Mouse (Mus musculus) heart, embryonic 14.5 days (tissue): Measurements from ENCODE around the gene Acss2. TPM values are rescaled to one million over a fixed set of nuclear protein-coding genes. Genes with fewer than 3 reads are reported as not detected.

Experiments used
- ATAC-seq: fragments of 200-750 bp; cut with Nextera tagmentation; 2 replicates; pipeline ENCODE4 v1.8.0; 2017; ENCODE audit warnings: low read depth, moderate TSS enrichment; ENCODE audit not compliant: insufficient number of reproducible peaks, insufficient read depth, low FRiP score
- H3K27ac ChIP-seq, 2 experiments: fragments of 200-500 bp in 1 of 2; fragments of 300-500 bp in 1 of 2; sonication (generic) in 1 of 2; replicated peaks in 1 of 2; 2 replicates each; pipeline ENCODE4 v1.5.1; 2012 to 2014; ENCODE audit warnings: low read depth in 2 of 2, low read length in 2 of 2, control low read depth in 1 of 2, mild to moderate bottlenecking in 1 of 2, mixed read lengths in 1 of 2; ENCODE audit not compliant: control insufficient read depth in 1 of 2, insufficient read depth in 1 of 2
- H3K27me3 ChIP-seq: fragments of 300-500 bp; sonication (generic); 2 replicates; pipeline ENCODE4 v1.6.1; 2014; ENCODE audit warnings: mild to moderate bottlenecking, low read length, control low read depth; ENCODE audit not compliant: control insufficient read depth, insufficient read depth
- H3K36me3 ChIP-seq: fragments of 300-500 bp; sonication (generic); 2 replicates; pipeline ENCODE4 v1.6.1; 2014; ENCODE audit warnings: mild to moderate bottlenecking, control low read depth, low read length, mixed read lengths; ENCODE audit not compliant: control insufficient read depth, insufficient read depth
- H3K4me1 ChIP-seq, 2 experiments: fragments of 200-500 bp in 1 of 2; fragments of 300-500 bp in 1 of 2; sonication (generic) in 1 of 2; 2 replicates each; pipeline ENCODE4 v1.6.1; 2012 to 2014; ENCODE audit warnings: low read length in 2 of 2, control low read depth in 1 of 2, mixed read lengths in 1 of 2; ENCODE audit not compliant: control insufficient read depth in 2 of 2, insufficient read depth in 2 of 2
- H3K4me2 ChIP-seq: fragments of 300-500 bp; sonication (generic); 2 replicates; pipeline ENCODE4 v1.6.1; 2014; ENCODE audit warnings: mild to moderate bottlenecking, low read length
- H3K4me3 ChIP-seq, 2 experiments: fragments of 200-500 bp in 1 of 2; fragments of 300-500 bp in 1 of 2; sonication (generic) in 1 of 2; 2 replicates each; pipeline ENCODE4 v1.5.1; 2012 to 2014; ENCODE audit warnings: low read length in 2 of 2, mild to moderate bottlenecking in 2 of 2, control low read depth in 1 of 2, low read depth in 1 of 2, moderate library complexity in 1 of 2; ENCODE audit not compliant: control insufficient read depth in 1 of 2, insufficient read depth in 1 of 2
- H3K9ac ChIP-seq: fragments of 300-500 bp; sonication (generic); 2 replicates; pipeline ENCODE4 v1.6.1; 2014; ENCODE audit warnings: mild to moderate bottlenecking, low read length
- H3K9me3 ChIP-seq: fragments of 300-500 bp; sonication (generic); 2 replicates; pipeline ENCODE4 v1.6.1; 2016; ENCODE audit warnings: low read length, control low read depth; ENCODE audit not compliant: control insufficient read depth
- WGBS: fragments of 180-500 bp; shearing (Covaris S2); extraction: QIAGEN DNeasy Blood & Tissue Kit; methylation state at CpG from one replicate; pipeline ENCODE4 v1.1.7; 2014; 5-methylcytosine and 5-hydroxymethylcytosine counted together
- polyA plus RNA-seq: library from polyadenylated mRNA; unstranded; fragments of >200 nt; fragmentation: Nextera tagmentation; extraction: Ambion mirVana; gene quantifications from 2 replicates; pipeline ENCODE4 v1.2.1, GENCODE M21; 2014

The Acss2 gene
- polyA plus RNA-seq, 1 experiment from 2014 or later = 19.8 TPM

DNA sequence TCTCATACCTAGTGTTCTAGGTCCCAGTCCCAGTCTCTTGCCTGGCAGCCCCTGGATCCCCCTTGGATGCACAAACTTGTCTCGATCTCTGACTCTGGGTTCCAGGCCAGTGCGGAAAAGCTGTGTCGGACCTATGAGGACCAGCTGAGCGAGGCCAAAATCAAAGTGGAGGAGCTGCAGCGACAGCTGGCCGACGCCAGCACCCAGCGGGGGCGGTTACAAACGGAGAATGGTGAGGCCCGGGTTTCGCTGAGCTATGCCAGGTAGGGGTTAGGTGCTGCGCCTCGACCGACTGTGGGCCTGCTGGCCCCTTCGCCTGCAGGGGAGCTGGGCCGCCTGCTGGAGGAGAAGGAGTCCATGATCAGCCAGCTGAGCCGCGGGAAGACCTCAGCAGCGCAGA is 112.4 kb downstream of the Acss2 start:
- Histone ChIP-seq H3K9me3 (no peaks in the 10 kb centered on the region), H3K27me3 (peaks cover 16% of the 10 kb centered on the region; the same call in 1 of the 2 replicates), H3K36me3 (peaks cover 100% of the 10 kb centered on the region), H3K4me3 (no peak overlapping the region), H3K27ac (no peak overlapping the region), H3K4me2 (no peak overlapping the region), H3K4me1 (peaks cover 0 to 5% of the 10 kb centered on the region in 2 experiments; a peak in 1 of 4 replicates), H3K9ac (no peak overlapping the region)
- no peak for ATAC-seq
- 59% methylated on average over 20 of the region's 20 CpGs for WGBS

DNA sequence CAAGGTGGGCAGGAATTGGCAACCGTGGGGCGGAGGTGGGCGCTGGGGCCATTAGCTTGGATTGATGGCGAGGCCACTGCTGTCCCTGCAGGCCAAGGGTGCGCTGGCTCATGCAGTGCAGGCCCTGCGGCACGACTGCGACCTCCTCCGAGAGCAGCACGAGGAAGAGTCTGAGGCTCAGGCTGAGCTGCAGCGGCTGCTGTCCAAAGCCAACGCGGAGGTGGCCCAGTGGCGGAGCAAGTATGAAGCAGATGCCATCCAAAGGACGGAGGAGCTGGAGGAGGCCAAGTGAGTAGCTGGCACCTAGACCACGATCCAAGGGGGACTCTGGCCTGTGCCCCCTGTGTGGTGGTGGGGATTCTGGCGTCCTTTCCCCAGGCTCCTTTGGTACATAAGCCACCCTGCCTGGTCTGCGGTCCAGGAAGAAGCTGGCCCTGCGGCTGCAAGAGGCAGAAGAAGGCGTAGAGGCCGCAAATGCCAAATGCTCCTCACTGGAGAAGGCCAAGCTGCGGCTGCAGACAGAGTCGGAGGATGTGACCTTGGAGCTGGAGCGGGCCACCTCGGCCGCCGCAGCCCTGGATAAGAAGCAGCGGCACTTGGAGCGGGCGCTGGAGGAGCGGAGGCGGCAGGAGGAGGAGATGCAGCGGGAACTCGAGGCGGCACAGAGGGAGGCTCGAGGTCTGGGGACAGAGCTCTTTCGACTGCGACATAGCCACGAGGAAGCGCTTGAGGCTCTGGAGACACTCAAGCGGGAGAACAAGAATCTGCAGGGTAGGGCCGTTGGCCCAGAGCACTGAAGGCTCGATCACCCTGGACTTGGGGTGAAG is 113.1 kb downstream of the Acss2 start:
- peaks cover 100% of the 10 kb centered on the region for H3K36me3 ChIP-seq
- 36% methylated on average over 43 of the region's 43 CpGs for WGBS
- H3K4me2 ChIP-seq = no peak overlapping the region
- H3K9ac ChIP-seq = peak overlapping the region; percentile 34; the same call in 1 of the 2 replicates
- 0 out of 4 replicates have a peak overlapping the region, but pooled peaks of 1 of the 2 experiments have one; percentile 5 for H3K27ac ChIP-seq
- H3K27me3 ChIP-seq = peaks cover 16% of the 10 kb centered on the region; the same call in 1 of the 2 replicates
- no peak for ATAC-seq
- H3K4me3 ChIP-seq = no peak overlapping the region
- no peaks in the 10 kb centered on the region for H3K9me3 ChIP-seq
- H3K4me1 ChIP-seq = peaks cover 0 to 5% of the 10 kb centered on the region in 2 experiments; a peak in 1 of 4 replicates

DNA sequence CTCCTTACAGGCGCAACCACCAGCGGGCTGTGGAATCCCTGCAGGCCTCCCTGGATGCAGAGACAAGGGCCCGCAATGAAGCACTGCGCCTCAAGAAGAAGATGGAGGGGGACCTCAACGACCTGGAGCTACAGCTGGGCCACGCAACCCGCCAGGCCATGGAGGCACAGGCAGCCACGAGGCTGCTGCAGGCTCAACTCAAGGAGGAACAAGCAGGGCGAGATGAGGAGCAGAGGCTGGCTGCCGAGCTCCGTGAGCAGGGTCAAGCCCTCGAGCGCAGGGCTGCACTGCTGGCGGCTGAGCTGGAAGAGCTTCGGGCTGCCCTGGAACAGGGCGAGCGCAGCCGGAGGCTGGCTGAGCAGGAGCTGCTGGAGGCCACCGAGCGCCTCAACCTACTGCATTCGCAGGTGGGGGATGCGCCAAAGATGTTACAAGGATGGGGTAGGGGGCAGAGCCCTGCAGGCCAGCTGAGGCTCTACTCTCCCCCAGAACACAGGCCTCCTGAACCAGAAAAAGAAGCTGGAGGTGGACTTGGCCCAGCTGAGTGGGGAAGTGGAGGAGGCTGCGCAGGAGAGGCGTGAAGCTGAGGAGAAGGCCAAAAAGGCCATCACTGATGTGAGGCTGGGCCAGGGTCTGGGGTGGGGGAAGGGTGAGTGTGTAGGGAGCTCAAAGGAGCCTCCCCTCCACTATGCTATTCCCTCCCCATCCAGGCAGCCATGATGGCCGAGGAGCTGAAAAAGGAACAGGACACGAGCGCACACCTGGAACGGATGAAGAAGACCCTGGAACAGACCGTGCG is 114.6 kb downstream of the Acss2 start:
- Histone ChIP-seq H3K9ac (no peak overlapping the region), H3K4me1 (peaks cover 0 to 5% of the 10 kb centered on the region in 2 experiments; a peak in 1 of 4 replicates), H3K27me3 (peaks cover 16% of the 10 kb centered on the region; the same call in 1 of the 2 replicates), H3K27ac (no peak overlapping the region), H3K4me2 (no peak overlapping the region), H3K36me3 (peaks cover 100% of the 10 kb centered on the region), H3K9me3 (no peaks in the 10 kb centered on the region), H3K4me3 (no peak overlapping the region)
- ATAC-seq = no peak
- 77% methylated on average over 30 of the region's 30 CpGs for WGBS

DNA sequence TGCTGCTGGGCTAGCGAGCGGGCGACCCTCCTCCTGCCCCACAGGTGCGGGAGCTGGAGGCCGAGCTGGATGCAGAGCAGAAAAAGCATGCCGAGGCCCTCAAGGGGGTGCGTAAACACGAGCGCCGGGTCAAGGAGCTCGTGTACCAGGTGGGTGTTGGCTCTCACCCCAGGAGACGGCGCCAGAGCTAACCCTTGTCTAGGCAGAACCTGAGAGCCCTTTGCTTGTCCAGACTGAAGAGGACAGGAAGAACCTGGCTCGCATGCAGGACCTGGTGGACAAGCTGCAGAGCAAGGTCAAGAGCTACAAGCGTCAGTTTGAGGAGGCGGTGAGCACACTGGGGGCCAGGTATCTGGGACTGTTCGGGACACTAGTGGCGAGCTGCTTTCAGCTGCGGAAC is 115.4 kb downstream of the Acss2 start:
- Histone ChIP-seq H3K4me1 (peaks cover 0 to 5% of the 10 kb centered on the region in 2 experiments; a peak in 1 of 4 replicates), H3K9ac (no peak overlapping the region), H3K27me3 (peaks cover 16% of the 10 kb centered on the region; the same call in 1 of the 2 replicates), H3K36me3 (peaks cover 100% of the 10 kb centered on the region), H3K9me3 (no peaks in the 10 kb centered on the region), H3K27ac (no peak overlapping the region), H3K4me3 (no peak overlapping the region), H3K4me2 (no peak overlapping the region)
- WGBS = 65% methylated on average over 19 of the region's 19 CpGs
- ATAC-seq = no peak

DNA sequence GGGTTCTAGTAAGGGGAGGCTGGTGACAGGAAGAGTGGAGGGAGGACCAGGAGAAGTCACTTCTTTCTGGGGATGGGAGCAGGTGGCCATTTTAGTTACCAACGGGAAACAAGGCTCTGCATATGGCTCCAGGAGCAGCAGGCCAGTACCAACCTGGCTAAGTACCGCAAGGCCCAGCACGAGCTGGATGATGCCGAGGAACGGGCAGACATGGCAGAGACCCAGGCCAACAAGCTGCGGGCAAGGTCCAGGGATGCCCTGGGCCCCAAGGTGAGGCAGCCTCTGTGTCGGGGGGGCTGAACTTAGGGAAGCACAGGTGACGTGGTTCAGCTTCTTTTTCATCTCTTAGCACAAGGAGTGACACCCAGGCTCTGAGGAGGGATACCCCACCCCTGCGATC is 116.0 kb downstream of the Acss2 start:
- Histone ChIP-seq H3K9me3 (no peaks in the 10 kb centered on the region), H3K4me1 (peaks cover 0 to 5% of the 10 kb centered on the region in 2 experiments; a peak in 1 of 4 replicates), H3K9ac (no peak overlapping the region), H3K4me3 (no peak overlapping the region), H3K4me2 (no peak overlapping the region), H3K27me3 (peaks cover 14% of the 10 kb centered on the region; the same call in 1 of the 2 replicates), H3K27ac (0 out of 4 replicates have a peak overlapping the region, but pooled peaks of 1 of the 2 experiments have one; percentile 9), H3K36me3 (peaks cover 100% of the 10 kb centered on the region)
- WGBS = 87% methylated on average over 9 of the region's 9 CpGs
- no peak for ATAC-seq

DNA sequence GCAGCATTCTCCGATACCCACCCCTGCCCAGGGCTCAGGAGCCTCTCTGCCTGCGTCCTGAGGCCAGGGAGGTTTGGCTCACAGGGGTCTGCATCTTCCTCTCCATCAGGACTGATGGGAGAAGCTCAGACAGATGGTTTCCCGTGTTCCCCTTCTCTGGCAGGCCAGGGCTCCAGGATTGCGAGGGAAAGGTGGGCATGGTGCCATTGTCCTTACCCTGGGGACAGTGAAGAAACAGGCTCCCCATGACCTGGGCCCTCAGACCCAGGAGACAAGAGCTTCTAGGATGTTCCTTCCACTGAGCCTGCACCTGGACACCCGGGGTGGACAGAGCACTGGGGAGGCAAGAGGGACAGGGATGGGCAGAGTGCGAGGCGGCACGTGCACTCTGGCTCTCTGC is 116.8 kb downstream of the Acss2 start:
- Histone ChIP-seq H3K36me3 (peaks cover 100% of the 10 kb centered on the region), H3K9me3 (no peaks in the 10 kb centered on the region), H3K4me1 (peaks cover 0 to 1% of the 10 kb centered on the region in 2 experiments; a peak in 1 of 4 replicates), H3K4me3 (no peak overlapping the region), H3K9ac (no peak overlapping the region), H3K4me2 (no peak overlapping the region), H3K27ac (peak overlapping the region; percentile 27 to 39; a peak in 2 of 4 replicates), H3K27me3 (peaks cover 8% of the 10 kb centered on the region; the same call in 1 of the 2 replicates)
- ATAC-seq = no peak; the same call in 1 of the 2 replicates
- WGBS = 73% methylated on average over 8 of the region's 8 CpGs
